Mouse (Mus musculus) layer of hippocampus, adult 2 months (tissue): ENCODE measurements around the gene Cped1. TPM values are rescaled to one million over a fixed set of nuclear protein-coding genes. Genes with fewer than 3 reads are reported as not detected.
"Not testable (repeated sequence)": the region's sequence is repeated elsewhere in the genome, so short reads cannot be mapped to it uniquely, and the experiment has no call there.

Experiments
- DNase-seq, 2 experiments: peaks; one replicate each; pipeline ENCODE4 v3.0.0; 2022; ENCODE audit warnings: low spot score in 2 of 2
- H3K27ac ChIP-seq: fragments of 200-600 bp; 2 replicates; pipeline ENCODE4 v1.8.1; 2022
- H3K4me3 ChIP-seq: fragments of 200-600 bp; 2 replicates; pipeline ENCODE4 v1.8.1; 2022; ENCODE audit warnings: mild to moderate bottlenecking
- CTCF ChIP-seq: fragments of 200-600 bp; conservative IDR thresholded peaks from 2 replicates; pipeline ENCODE4 v1.8.1; 2022; ENCODE audit warnings: antibody characterized with exemption, mild to moderate bottlenecking, moderate library complexity
- total RNA-seq, 2 experiments: library from RNA; stranded (reverse); gene quantifications; 2 replicates each; pipeline ENCODE4 v1.2.3; 2021

Gene Cped1
- total RNA-seq, 2 experiments from 2014 or later, result 2.5 to 3.5 TPM

DNA sequence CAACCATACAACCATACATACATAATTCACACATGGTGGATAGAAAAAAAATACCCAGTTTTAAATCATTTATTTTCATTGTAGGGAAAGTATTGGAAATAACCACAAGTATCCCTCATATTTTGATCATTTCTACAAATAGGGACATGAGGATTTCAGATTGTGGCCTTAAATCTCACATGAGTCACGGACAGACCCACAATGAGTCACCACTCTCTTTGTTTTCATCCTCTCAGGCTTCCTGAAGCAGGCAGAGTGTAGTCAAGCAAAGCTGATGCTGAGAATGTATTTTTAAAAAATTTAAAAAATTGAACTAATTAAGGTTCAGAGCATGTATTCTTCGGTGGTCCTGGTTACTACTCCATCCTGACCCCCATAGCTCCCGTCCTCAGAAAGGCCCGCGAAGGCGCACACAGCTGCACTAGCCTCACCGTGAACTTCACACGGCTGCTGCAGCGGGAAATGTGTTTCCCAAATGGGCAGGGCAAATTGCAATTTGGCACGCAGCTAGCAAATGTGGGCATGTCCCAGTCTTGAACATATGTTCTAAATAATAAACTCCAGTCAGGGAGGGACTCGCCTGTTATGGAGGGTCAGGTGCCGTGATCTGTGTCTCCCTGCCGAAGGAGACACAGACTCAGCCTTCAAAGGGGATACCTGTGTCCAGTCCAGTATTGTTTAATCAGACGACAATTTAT lies 230.7 kb downstream of the Cped1 start:
- TF ChIP-seq CTCF, result no peak
- no peak overlapping the region for H3K27ac ChIP-seq
- DNase-seq, result no peak
- no peak overlapping the region for H3K4me3 ChIP-seq

DNA sequence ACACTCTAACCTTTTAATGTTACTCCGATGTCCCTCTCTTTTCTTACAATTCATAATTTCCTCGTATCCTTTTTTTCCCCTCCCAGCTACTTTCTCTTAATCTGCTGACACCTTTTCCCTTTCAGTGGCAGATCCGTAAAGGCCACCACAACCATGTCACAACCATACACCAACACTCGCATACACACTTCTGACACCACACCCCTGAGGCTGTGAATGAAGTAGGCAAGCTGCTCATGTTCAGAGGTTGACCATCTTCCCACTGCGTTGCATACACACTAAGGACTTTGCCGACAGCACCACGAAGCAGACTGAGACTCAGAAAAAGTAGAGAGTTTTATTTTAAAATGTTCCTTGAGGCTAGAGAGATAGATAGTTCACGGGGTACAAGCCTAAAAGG lies 235.4 kb downstream of the Cped1 start:
- no peak for TF ChIP-seq CTCF
- no peak overlapping the region for H3K27ac ChIP-seq
- DNase-seq, result no peak

GRCm38 (mm10) chr6:22222087-22222486 lies 236.4 kb downstream of the Cped1 start:
- no peak for TF ChIP-seq CTCF
- Histone ChIP-seq H3K27ac (no peak overlapping the region), H3K4me3 (no peak overlapping the region)
- no peak for DNase-seq

More for the DNA sequence above, 235.4 kb downstream of the Cped1 start:
- no peak overlapping the region for H3K4me3 ChIP-seq

DNA sequence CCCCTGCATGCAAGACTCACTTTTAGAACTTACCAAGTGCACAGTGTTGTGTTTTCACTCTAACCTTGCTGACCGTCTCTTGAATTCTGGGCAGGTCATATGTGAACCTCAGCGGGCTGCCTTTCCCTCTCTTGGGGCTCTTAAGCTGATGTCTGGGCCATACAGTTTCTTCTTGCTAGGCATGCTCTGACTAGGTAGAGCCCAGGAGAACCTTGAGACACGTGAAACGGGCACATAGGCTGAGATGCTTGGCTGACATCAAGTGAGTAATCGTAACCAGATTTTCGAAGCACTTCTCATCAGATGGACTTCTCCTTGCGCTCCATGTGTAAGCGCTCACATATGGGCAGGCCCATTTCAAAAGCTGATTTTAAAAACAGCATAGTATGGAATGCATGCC lies 237.2 kb downstream of the Cped1 start:
- no peak overlapping the region for H3K27ac ChIP-seq
- no peak for DNase-seq
- H3K4me3 ChIP-seq, result no peak overlapping the region
- TF ChIP-seq CTCF, result no peak

- DNase-seq, result no peak
- TF ChIP-seq CTCF, result no peak
- Histone ChIP-seq H3K4me3 (no peak overlapping the region), H3K27ac (no peak overlapping the region)
These were observed 238.6 kb downstream of the Cped1 start for GRCm38 (mm10) chr6:22224351-22224750.

GRCm38 (mm10) chr6:22231244-22231643 lies 245.5 kb downstream of the Cped1 start:
- H3K27ac ChIP-seq, result no peak overlapping the region
- no peak overlapping the region for H3K4me3 ChIP-seq
- no peak for TF ChIP-seq CTCF
- no peak for DNase-seq

GRCm38 (mm10) chr6:22233517-22233916 lies 247.8 kb downstream of the Cped1 start:
- H3K4me3 ChIP-seq, result no peak overlapping the region
- no peak for DNase-seq
- H3K27ac ChIP-seq, result no peak overlapping the region
- no peak for TF ChIP-seq CTCF

- TF ChIP-seq CTCF, result no peak
- no peak for DNase-seq
- Histone ChIP-seq H3K4me3 (no peak overlapping the region), H3K27ac (no peak overlapping the region)
These were observed 249.4 kb downstream of the Cped1 start for GRCm38 (mm10) chr6:22235133-22235532.

GRCm38 (mm10) chr6:22243321-22243720 lies 257.6 kb downstream of the Cped1 start:
- no peak for TF ChIP-seq CTCF
- H3K27ac ChIP-seq, result no peak overlapping the region
- no peak overlapping the region for H3K4me3 ChIP-seq
- DNase-seq, result no peak

- DNase-seq, result no peak
- H3K27ac ChIP-seq, result no peak overlapping the region
- H3K4me3 ChIP-seq, result no peak overlapping the region
- no peak for TF ChIP-seq CTCF
These were observed 261.0 kb downstream of the Cped1 start for GRCm38 (mm10) chr6:22246696-22247095.

DNA sequence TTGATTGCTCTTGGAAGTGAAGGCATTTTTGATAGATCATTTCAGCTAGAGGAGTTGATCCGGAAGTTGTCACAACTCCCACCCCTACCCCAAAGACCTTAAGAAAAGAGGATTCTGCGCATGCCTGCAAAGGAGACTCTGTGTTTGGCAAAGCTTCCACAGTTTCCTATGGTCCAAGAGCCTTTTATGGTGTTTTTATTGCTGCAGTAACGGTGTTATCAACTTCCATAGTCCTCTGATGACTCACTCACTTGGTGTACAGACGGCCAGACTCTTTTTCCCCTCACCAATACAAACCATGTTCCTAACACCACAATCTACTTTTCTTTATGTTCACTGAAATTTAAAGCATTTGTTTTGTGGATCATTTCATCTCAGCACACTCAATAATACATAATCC lies 273.1 kb downstream of the Cped1 start:
- no peak for DNase-seq
- no peak overlapping the region for H3K4me3 ChIP-seq
- TF ChIP-seq CTCF, result no peak
- no peak overlapping the region for H3K27ac ChIP-seq

DNA sequence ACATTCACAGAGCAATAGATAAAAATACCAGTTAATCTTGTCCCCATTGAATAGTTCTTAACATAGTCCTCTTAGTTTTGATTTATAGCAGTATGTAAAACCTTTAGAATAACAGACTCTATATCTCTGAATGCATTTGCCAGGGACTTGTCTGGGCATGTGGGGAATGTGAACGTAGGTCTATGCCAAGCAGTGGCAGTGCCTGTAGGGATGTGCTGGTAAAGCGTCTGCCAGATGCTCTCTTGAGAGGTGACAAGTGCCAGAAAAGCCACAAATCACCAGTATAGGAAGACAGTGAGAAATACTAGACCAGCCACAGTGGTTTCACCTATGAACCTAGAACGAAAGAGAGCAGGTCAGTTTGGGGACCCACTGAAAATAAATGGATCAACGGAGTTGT lies 276.8 kb downstream of the Cped1 start:
- TF ChIP-seq CTCF, result no peak
- H3K4me3 ChIP-seq, result no peak overlapping the region
- H3K27ac ChIP-seq, result no peak overlapping the region
- DNase-seq, result no peak

DNA sequence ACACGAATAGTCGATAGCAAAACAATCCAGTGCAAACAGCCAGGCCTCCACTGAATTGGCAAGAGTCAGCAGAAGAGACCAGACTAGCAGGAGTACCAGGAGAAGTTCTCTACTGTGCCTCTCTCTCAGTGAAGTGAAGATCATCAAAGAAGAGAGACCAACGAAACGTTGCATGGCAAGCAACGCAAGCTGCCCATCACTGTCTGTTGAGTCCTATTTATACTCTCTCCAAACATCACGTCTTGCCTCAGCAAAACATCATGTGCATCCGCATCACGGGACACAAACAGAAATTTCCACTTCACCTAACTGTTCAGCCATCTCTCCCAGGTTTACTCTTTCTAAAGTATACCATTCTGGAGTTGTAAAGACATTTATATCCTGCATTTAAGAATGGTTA lies 278.4 kb downstream of the Cped1 start:
- not testable (repeated sequence) for H3K27ac ChIP-seq, H3K4me3 ChIP-seq, DNase-seq

DNA sequence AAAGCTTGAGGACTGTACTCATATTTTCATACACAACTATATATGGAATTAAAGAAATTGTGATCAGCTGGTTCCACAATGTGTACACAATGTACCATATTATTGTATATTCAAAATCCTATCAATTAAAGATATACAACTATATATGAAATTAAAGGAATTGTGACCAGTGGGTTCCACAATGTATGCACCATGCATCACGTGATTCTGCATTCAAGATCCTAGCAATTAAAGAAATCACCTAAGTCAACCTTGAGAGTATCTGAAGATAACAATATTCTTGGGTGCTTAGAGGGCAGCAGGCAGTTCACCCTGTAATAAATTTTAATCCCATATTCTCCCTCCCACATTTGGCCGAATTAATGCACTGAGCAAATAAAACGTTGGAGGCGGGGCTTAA lies 280.3 kb downstream of the Cped1 start:
- no peak overlapping the region for H3K27ac ChIP-seq
- H3K4me3 ChIP-seq, result no peak overlapping the region
- no peak for TF ChIP-seq CTCF
- DNase-seq, result no peak
